Mouse (Mus musculus) testis, postnatal 14 days (tissue): Measurements from ENCODE around the gene Sesn1.
A peak's percentile ranks its signal among the peaks of the same experiment; 100 is the strongest.

Source experiments
- DNase-seq: peaks from one replicate; pipeline ENCODE4 v3.0.0; 2021; ENCODE audit warnings: low spot score

Gene Sesn1

DNA sequence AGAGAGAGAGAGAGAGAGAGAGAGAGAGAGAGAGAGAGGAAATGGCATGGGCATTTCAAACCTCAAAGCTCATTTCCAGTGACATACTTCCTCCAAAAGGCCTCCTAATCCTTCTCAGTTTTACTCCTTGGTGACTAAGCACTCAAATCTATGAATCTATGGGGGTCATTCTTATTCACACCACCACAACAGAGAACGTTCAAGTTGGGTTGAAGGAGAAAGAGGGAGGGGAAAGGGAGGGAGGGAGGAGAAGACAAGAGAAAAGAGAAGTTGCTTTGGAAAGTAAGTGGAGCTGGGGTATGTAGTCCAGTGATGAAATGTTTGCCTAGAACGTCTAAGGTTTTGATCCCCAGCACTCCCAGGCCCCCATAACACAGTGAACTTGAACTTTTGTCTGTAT lies 60.4 kb downstream of the Sesn1 start:
- DNase-seq = no peak

DNA sequence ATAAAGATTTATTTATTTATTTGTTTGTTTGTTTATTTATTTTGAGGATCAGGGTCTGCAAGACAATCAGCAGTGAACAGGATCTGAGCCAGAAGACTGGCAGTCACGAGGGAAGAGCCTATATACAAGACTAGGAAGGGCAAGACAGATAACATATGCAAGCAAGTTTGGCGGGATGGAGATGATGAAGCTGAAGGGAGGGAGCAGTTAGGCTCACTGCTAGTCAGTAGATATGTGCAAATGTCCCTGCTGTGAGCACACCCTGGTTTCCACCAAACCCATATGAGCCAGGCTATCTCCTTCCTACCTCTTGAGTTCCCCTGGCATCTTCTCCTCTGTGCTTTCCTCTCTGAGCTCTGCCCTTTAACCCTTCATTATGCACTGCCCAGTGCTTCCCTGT lies 61.8 kb downstream of the Sesn1 start:
- DNase-seq = no peak

DNA sequence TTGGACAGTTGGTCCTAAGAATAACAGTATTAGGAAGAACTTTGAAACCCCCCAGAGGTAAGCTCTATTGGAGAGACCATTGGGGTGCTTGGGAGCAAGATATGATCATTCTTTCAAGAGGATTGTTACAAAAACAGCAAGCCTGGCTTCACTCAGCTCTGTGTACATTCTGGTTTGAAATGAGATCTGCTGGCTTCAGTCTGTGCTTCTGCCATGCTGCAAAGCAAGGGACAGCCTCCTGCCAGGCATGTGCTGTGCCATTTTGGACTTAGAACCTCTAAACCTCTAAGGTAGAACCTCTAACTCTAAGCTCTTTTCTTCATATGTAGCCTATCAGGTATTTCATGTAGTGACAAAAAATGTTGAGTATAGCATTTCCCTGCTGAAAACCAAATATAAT lies 65.9 kb downstream of the Sesn1 start:
- no peak for DNase-seq

DNA sequence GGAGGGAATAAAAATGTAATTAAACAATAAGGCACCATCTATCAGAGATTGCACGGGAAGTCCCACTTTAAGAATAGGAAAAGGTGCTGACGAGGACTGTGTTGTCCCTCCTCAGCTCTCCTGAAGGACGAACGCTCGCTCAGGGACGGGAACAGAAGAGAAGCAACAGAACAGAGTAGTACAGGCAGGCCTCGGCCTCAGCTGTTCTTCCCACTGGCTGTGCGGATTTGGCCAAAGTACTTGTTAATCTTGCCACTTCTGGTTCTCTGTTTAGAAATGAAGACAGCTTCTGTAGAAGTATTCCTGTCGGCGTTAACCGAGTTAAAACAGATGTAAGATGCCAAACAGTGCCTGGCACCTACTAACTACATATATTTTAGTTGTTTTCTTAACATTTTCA lies 68.6 kb downstream of the Sesn1 start:
- no peak for DNase-seq

DNA sequence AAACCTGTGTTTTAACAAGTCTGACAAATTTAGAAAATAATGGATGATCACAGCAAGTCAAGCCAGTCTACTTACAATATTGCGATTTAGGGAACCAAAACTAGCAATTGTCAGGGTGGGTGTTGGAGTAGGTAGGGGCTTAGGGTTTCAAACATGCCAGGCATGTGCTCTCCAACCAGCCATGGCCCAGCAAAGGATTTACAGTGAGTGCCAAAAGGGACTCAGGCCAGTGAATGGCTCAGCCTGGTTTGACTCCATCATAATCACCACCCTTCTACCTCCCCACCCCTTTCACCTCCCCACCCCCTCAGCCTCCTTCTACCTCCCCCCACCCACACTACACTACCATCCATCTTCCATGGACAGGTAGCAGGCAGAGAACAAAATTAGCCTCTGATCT lies 69.9 kb downstream of the Sesn1 start:
- DNase-seq = no peak

DNA sequence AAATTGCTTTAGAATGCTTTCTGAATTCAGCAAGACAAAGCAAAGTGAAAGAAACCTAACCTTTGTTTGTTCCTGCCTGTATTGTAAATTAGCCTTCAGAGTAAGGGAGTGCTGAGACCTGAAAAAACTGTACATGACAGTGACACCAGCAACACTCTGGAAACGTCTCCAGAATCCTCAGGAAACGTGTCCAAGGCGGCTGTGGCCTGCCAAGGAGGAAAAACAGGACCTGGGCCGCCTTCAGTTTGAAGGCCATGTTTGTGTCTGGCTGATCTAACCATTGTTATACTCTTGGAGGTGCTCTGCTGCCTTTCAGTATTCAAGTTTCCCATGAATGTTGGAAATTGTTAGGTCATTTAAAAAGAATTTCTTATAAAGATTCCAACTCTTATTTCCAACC lies 70.5 kb downstream of the Sesn1 start:
- DNase-seq = no peak

DNA sequence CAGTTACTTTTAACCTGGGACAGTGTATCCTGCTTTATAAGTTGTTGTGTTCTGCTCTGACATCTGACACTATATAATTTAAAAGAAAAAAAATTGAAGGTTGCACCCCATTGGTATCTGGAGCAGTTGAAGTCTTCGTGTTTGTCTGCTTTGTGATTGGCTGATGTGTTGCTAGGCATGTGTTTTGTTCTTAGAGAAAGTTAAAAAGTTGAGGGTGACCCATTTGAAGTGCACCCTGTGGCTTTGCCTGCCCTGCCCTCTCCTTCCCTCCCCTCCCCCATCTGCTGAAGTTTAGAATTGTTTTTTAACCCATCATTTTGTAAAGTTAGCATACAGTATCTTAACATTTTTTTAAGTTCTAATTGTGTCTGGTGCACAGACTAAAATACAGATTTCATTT lies 71.0 kb downstream of the Sesn1 start:
- DNase-seq = no peak

DNA sequence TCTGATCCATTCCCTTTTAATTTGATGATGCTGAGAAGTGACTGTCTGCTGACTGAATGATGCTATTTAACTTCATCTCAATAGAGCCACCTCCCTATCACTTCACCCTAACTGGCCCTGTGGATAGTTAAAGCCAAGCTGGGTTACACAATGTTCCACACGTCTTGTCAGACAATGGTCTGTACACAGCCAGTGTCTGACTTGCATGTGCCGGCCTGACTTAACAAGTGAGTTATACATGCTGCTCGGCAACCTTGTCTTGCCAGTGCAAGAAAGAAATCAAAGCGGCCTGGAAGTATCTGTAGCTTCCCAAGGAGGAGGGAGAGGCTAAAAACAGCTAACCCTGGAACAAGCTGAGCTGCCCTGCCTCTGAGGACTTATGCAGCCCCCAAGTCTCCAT lies 71.7 kb downstream of the Sesn1 start:
- DNase-seq = peak; percentile 27

DNA sequence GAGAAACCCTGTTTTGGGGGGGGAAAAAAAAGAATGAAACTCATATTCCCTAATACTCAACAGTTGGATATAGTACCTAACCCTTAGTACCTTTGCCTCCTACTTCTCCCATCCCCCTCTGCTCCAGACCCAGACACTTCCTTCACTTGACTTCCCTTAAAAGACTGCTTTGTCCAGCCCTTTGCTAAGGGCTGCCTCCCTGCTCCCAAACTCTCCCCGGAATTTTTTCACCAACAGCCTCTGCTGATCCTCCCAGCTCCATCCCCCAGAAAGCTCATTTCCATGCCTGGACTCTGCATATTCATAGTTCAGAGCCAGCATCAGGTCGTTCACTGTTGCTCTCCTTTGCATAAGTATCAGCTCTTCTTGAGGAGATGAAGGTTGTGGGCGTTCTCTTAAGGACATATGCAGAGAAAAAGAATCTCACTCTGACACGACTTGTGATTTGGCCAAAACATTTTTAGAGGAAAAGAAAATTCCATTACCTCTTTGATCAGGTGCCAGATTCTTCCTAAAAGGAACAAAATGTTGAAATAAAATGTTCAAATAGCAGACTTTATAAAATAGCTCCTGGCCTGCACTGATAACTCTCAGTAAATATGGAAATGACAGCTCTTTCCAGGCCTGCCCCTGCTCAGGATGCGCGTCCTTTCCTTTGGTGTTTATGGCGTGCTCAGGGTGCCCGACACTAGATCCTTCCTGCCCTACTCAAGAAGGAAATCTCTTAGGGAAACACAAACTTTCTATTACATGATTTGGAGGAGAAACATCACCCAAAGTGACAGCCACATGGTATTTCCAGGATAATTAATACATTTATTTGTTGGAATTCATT lies 74.2 kb downstream of the Sesn1 start:
- DNase-seq = no peak

DNA sequence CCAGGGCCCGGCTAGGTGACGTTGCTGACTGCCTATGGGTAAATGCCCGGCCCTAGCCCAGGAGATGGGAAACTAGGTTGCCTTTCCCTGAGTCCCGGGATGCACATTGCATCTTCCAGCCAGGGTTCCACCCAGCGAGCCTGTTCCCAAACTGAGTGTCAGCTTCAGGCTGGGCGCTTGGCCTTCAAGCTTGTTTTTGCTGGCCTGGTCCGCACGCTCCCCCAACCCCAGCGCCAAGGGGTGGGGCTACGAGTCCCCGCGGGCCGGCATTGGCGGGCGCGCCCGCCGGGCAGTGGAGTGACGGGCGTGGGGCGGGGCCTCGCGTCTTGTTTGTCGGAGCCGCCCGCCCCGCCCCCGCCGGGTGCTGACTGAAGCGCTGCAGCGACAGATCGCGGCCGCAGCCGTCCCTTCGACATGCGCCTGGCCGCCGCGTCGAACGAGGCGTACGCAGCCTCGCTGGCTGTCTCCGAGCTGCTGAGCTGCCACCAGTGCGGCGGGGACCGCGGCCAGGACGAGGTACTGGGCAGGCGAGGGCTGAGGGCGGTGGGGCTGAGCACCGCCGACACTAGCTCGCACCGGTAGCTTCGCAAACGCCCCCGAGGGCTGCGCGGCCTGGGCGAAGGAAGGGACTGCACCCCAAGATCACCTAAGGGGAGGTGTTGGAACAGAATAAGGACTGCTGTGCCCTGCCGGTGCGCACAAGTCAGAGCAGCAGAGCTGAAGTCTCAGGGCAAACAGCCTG lies 77.5 kb downstream of the Sesn1 start:
- DNase-seq = peak; percentile 90

DNA sequence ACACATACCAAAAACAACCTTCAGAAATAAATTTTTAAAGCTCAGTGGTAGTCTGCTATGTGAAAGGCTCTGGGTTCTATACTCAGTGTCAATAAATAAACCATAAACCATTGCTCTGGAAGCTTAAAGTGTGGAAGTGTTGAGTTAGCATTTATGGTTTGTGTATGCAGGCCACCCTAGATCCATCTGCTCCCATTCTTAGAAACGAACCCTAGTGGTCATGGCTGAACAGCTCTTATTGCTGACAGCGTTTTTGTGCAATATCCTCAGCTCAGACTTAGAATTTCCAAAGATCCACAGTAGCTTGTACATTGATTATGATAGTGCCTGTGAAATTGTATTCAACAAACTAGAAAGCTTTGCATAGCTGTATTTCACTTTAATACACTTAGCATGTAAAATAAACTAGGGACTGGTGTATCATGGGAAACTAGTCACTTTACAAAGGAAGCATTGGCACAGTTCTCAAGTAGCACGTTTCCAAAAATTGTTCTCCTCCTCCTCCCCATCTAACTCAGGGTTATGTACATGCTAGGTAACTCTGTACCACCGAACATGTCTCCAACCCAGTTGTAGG lies 78.7 kb downstream of the Sesn1 start:
- no peak for DNase-seq

DNA sequence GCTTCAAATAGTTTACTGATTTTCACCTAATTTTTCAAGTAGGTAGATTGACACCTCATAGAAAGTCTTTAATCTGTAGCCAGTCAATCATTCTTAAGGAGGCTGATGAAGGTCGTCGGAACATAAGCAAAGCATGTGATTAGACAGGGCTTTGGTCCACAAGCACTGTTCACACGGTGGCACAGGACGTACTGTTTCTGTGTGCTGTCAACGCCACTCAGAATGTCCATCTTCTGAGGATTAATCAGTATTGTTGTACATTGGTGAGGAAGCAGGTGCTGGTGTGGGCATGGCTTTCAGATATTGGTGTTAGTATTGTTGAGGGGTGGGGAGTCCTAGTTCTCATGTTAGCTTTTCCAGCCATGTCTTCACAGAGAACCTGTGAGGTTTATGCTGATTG lies 79.8 kb downstream of the Sesn1 start:
- DNase-seq = no peak

DNA sequence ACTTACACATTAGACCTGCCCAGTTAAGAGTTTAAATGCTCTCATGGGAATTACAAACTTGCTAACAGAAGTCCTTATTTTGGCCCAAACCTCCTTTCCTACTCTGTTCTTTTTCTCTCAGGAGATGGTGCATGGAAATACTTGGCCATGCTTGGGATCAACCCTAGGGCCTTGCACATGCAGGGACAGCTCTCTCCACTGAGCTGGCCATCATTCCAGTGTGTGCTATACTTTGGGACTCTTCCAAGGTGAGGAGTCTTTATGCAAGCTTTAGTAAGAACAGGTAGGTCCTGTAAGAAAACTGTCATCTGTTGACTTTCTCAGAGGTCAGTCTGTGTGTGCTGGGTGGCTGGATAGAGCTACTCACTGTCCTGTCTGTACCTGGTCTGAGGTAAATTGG lies 80.8 kb downstream of the Sesn1 start:
- DNase-seq = no peak

DNA sequence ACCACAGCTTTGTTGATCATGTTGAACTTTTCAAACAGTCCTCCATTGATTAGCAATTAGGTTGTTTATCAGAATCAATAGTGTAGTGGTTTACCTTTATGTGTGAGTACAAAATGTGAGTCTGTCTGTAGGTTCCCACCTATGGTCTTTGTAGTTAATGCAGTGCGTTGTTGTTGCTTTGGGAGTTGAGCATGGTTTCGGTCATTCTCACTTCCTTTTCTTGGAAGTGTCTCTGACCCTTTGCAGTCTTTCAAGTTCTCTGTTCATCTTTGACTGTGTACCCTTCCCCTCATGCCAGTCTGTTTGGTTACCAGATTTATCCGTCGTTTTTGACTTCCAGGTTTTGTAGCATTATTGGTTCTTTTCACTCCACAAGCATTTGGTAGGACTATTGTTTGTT lies 81.6 kb downstream of the Sesn1 start:
- DNase-seq = no peak

DNA sequence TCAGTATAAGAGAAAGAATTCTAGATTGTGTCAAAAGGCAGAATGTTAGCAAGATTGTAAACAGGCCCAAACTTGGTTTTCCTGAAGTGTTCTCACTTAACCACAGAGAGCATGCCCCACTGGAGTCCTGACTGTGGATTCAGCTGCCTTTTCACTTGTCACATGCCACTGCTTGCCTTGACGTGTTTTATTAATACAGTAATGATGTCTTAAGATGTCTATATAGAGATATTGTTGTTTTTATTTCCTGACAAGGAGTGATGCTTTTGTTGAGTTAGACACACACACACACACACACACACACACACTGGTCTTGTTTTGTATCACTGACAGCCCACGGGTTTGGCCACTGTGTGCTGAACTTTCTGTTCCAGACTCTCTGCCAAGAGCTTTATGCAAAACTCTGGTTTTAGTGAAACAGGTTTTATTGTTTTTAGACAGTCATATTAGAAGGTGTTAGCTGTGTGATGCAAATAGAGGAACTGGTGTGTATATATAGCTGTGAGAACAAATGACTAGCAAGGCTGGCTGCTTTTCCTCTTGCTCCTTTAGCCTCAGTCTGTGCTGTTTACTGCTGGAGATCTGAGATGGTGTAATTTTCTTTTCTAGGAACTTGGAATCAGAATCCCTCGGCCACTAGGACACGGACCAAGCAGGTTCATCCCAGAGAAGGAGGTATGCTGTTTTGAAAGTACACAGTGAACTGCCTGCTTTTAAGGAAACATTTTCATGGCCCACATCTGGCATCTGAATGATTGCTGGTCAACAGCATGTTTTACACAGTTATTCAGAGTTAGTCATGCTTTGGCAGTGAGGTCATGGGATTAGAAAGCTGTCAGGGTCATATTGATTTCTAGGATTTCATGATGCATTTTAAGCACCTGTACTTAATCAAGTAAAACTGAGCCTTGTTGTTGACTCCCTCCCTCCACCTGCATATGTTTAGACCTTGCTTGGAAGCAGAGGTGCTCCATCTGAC lies 84.0 kb downstream of the Sesn1 start:
- peak; percentile 65 for DNase-seq

DNA sequence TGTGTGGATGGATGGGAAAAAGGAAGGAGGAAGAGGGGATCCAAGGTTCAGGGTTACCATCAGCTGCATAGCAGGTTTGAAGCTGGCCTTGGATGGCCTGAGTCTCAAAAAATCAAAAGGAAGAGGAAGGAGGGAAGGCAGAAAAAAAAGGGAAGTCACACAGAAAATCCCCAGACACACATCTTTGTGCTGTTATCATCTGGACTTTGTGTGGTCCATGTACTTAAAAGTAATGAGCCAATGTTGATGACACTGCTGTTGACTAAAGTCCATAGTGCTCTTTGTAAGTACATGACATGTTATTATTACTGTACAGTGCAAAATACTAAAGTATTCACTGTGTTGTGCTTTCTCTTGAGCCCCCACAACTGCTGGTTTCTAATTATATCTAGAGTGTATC lies 86.7 kb downstream of the Sesn1 start:
- no peak for DNase-seq

DNA sequence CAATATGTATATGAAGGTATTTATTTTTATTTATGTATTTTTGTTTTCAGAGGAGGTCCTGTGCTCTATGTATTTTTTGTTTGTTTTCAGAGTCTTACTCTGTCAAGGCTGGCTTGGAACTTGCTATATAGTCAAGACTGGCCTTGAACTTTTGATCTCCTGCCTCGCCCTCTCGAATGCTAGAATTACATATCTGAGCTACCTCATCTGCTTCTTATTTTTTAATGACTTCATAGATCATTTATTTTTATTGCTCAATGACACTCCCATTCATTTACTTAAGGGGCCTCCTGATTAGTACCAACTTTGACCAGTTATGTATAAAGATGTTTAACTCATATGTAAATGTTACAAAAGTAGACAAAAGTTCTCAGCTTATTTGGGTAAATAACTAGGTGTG lies 87.1 kb downstream of the Sesn1 start:
- DNase-seq = no peak

DNA sequence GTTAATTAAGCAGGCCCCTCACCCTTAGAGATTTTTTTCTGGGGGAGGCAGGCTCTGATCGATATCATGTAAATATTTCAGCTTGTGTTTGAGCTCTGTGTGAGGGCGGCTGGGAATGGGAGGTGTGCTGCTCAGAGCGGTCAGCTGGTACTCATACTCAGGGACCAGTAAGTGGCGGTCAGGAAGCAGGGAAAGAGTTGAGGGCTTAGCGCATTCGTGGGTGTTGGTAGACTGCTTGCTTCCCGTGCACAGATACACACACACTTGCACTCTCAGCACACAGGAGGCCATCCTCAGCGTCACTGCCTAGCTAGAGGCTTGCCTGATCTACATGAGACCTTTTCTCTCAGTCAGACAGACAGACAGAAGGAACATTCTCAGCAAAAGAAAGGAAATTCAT lies 91.7 kb downstream of the Sesn1 start:
- DNase-seq = no peak

DNA sequence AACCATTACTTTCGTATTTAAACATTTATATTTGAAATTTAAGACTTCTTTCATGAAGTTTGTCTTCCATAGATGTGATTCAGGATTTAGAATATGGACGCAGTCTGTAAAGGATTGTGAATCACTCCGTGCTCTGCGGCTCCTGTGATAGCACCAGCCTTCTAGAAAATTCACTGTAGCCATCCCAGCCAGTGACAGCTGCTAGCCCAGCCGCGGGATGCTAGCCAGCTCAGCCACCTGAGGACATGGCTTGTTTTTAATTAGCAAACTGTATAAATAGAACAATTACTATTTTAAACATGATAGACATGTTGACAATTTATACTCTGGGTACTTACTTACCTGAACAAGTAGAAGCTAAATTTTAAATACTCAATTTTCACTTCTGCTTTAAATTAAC lies 92.1 kb downstream of the Sesn1 start:
- no peak for DNase-seq

DNA sequence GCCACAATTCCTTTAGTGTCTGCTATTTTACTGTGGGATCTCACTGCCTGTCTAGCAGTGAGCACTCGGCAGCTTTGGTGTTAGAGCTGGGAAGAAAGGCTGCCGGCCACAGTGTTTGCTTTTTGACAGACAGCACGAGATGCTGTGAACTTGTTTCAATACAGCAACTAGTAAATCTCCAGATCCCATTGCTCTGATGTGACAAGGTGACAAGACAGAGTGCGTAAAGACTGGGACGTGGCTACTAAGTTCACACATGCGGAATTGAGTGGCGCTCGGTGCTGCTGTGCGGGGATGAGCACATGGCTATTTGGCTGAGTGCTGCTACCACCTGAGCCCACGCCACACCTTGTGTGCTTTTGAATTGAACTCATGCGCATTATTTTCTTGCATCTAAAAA lies 97.7 kb downstream of the Sesn1 start:
- no peak for DNase-seq

DNA sequence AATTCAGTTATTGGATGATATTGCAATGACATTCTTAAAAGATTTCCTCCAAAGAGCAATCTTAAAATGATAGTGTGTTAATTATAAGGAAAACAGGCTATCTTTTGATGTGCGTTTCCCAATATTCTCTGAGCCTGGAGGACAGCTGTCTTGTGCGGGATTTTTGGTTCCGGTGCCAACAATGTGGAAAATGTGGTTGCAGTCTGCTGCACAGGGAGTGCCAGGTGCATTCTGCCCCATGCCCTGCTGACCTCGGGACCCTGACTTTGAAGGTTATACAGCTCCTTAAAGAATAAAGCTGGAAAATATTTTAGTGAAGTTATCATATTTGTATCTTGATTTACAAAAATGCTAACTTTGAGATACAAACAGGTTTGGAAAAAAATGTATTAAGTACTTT lies 98.2 kb downstream of the Sesn1 start:
- no peak for DNase-seq

DNA sequence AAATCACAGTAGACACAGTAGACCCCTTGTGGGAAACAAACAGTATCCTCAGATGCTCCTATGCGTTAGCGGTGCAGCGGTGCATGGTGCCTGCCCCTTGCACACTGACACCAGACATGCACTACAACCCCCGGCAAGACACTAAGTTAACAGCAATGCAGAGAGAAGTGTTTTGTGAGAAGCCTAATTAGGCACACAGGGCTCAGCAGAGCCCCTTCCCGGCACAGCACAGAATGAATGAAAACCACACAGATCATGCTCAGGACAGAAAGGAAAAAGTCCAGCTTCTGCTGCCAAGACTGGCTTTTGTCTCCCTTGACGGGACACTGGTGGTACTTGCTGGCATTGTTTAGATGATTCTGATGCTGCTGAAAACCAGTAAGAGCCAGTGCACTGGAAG lies 99.2 kb downstream of the Sesn1 start:
- no peak for DNase-seq
